Mouse (Mus musculus): Measurements from ENCODE around the gene Hsd17b7. TPM values are rescaled to one million over a fixed set of nuclear protein-coding genes. Genes with fewer than 3 reads are reported as not detected.
"Not testable (repeated sequence)": the region's sequence is repeated elsewhere in the genome, so short reads cannot be mapped to it uniquely, and the experiment has no call there.

Hsd17b7 gene
- 4.3 and 8.7 TPM in 2 replicates for total RNA-seq (2017)

DNA sequence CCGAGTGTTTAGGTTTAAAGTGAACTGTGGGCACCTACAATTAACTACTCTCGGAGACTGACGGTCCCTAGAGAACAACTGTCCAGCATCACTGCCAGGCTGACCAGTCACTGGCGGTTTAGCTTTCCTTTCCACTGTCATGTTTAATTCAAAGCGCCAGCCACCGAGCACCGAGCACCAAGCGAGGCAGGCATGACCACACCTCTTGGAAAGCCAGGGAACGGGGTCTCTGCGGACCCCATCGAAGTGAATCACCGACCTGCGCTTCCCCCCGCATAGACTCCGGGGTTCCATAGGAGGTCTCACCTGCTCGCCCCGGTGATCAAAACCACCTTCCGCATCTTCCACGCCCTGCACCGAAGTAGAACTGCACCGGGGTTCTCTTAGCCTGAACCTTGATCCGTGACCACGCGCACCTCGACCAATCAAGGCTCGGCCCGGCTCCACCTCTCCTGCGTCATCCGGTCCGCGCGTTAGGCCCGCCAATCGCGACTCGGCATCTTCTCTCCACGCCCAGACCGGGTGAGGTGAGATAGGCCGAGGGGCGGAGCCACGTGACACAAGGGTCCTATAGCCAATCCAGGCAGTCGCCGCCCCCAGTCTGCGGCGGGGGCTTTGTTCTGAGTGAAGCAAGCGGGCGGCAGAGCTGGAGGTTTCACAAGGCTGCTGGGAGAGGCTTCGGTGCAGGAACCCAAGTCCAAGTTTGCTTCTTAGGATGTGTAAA lies at the start of gene Hsd17b7:
Gene Hsd17b7 (minus strand): TSS at position 450 of the 724 bp plus-strand sequence.
- ATAC-seq (replicated peaks in 1 of 2; ENCODE audit: insufficient read depth in 1 of 2, low FRiP score in 2 of 2, low TSS enrichment in 1 of 2, low read depth in 1 of 2, poor library complexity in 2 of 2, severe bottlenecking in 2 of 2), result peak; percentile 99 to 100

- ATAC-seq (replicated peaks in 1 of 2; ENCODE audit: insufficient read depth in 1 of 2, low FRiP score in 2 of 2, low TSS enrichment in 1 of 2, low read depth in 1 of 2, poor library complexity in 2 of 2, severe bottlenecking in 2 of 2), result no peak
These were observed 45.7 kb upstream of the Hsd17b7 start for GRCm38 (mm10) chr1:170014784-170015183.

GRCm38 (mm10) chr1:170010716-170011505 lies 41.9 kb upstream of the Hsd17b7 start:
- ATAC-seq (replicated peaks in 1 of 2; ENCODE audit: insufficient read depth in 1 of 2, low FRiP score in 2 of 2, low TSS enrichment in 1 of 2, low read depth in 1 of 2, poor library complexity in 2 of 2, severe bottlenecking in 2 of 2), result no peak

- ATAC-seq (replicated peaks in 1 of 2; ENCODE audit: insufficient read depth in 1 of 2, low FRiP score in 2 of 2, low TSS enrichment in 1 of 2, low read depth in 1 of 2, poor library complexity in 2 of 2, severe bottlenecking in 2 of 2), result no peak
These were observed 40.3 kb upstream of the Hsd17b7 start for GRCm38 (mm10) chr1:170009296-170009695.

- ATAC-seq (replicated peaks in 1 of 2; ENCODE audit: insufficient read depth in 1 of 2, low FRiP score in 2 of 2, low TSS enrichment in 1 of 2, low read depth in 1 of 2, poor library complexity in 2 of 2, severe bottlenecking in 2 of 2), result no peak
These were observed 39.6 kb upstream of the Hsd17b7 start for GRCm38 (mm10) chr1:170008432-170009220.

DNA sequence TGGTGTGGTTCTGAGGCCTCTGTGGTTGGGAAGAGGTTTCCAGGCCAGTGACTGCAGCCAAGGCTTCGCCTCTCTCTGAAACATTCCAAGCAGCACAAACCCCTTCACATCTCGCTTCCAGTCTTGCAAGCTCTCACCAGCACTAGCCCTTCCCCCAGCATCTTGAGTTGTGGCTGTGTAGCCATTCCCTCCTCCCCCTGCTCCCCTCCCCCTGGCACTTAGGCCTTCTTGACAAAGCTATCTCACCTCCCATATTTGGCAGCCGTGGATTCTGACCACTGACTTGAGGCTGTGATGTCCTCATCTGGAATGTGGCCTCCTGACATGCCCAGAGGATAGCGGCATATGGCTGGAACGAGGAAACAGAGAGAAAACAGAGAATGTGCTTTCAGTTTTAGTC lies 37.5 kb upstream of the Hsd17b7 start:
- 0 out of 4 replicates have a peak, but pooled peaks of 1 of the 2 experiments have one; percentile 2 for ATAC-seq (replicated peaks in 1 of 2; ENCODE audit: insufficient read depth in 1 of 2, low FRiP score in 2 of 2, low TSS enrichment in 1 of 2, low read depth in 1 of 2, poor library complexity in 2 of 2, severe bottlenecking in 2 of 2)

- ATAC-seq (replicated peaks in 1 of 2; ENCODE audit: insufficient read depth in 1 of 2, low FRiP score in 2 of 2, low TSS enrichment in 1 of 2, low read depth in 1 of 2, poor library complexity in 2 of 2, severe bottlenecking in 2 of 2), result no peak
These were observed 36.3 kb upstream of the Hsd17b7 start for GRCm38 (mm10) chr1:170005297-170005696.

DNA sequence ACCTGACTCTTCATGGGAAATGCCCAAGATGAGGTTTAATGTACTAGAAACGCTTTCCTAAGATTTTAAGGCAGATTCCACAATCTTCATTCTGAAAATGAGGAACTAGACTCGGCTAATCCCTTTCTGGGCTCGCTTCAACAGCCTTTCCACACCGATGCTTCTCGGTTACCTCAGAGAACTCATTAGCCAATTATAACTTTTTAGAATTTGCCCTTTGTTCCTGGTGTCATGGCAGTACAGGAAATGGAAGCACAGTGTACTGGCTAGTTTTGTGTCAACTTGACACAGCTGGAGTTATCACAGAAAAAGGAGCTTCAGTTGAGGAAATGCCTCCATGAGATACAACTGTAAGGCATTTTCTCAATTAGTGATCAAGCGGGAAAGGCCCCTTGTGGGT lies 24.9 kb upstream of the Hsd17b7 start:
- not testable (repeated sequence) for ATAC-seq (replicated peaks in 1 of 2; ENCODE audit: insufficient read depth in 1 of 2, low FRiP score in 2 of 2, low TSS enrichment in 1 of 2, low read depth in 1 of 2, poor library complexity in 2 of 2, severe bottlenecking in 2 of 2)

- ATAC-seq (replicated peaks in 1 of 2; ENCODE audit: insufficient read depth in 1 of 2, low FRiP score in 2 of 2, low TSS enrichment in 1 of 2, low read depth in 1 of 2, poor library complexity in 2 of 2, severe bottlenecking in 2 of 2), result no peak
These were observed 17.1 kb upstream of the Hsd17b7 start for GRCm38 (mm10) chr1:169986166-169986565.

DNA sequence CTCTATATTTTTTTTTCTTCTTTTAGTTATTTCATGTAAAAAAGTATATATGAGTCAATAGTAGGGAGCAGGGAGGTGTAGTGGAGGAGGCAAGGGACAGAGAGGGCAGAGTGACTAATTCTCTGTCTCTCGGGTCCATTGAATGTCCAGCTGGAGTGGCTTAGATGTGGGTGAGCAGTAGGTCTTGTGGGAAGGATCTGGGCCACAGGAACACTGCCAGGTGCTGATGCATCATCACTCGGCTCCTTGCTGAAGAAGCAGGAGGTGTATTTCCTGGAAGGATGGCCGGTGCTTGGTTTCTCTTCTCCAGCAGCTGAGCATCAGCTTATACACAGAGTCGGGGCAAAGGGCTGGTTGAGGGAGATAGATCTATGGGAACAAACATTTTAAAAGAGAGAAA lies 8.6 kb upstream of the Hsd17b7 start:
- no peak for ATAC-seq (replicated peaks in 1 of 2; ENCODE audit: insufficient read depth in 1 of 2, low FRiP score in 2 of 2, low TSS enrichment in 1 of 2, low read depth in 1 of 2, poor library complexity in 2 of 2, severe bottlenecking in 2 of 2)

- no peak for ATAC-seq (replicated peaks in 1 of 2; ENCODE audit: insufficient read depth in 1 of 2, low FRiP score in 2 of 2, low TSS enrichment in 1 of 2, low read depth in 1 of 2, poor library complexity in 2 of 2, severe bottlenecking in 2 of 2)
These were observed 3.0 kb upstream of the Hsd17b7 start for GRCm38 (mm10) chr1:169971998-169972397.

DNA sequence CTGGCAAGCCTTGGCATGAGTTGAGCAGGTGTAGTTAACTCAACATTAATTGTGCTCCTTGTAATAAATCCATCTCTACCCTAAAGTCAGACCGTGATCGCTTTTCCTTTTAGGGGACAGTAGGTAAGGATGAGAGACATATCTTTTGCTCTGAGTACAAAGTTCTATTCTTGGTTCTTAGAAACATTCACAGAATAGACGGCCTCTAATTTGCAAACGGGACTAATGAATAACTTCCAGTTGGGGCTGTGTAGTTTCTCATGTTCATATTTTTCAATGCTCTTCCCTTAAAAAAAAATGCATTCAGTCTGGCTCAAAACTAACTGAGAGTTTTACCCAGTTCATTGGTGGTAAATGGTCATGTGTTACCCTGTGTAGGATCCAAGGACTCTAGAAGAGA lies 1.9 kb upstream of the Hsd17b7 start:
- ATAC-seq (replicated peaks in 1 of 2; ENCODE audit: insufficient read depth in 1 of 2, low FRiP score in 2 of 2, low TSS enrichment in 1 of 2, low read depth in 1 of 2, poor library complexity in 2 of 2, severe bottlenecking in 2 of 2), result no peak

DNA sequence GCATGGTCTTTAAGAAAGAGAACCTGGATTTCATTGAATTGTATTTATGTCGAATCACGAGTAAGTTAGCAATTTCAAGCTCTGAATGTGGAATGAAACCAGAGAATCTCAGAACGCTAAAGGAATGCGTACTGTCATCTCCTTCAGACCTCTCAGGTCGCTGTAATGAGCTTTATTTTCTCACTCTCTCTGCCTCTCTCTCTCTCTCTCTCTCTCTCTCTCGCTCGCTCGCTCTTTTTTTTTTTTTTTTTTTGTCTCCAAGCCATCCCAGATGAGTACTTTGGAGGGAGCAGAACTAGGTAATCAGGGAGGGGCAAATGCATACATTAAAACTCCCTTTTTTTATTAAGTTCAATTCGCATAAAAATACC lies 460 bp upstream of the Hsd17b7 start:
- peak; percentile 13 to 22; a peak in 2 of 4 replicates for ATAC-seq (replicated peaks in 1 of 2; ENCODE audit: insufficient read depth in 1 of 2, low FRiP score in 2 of 2, low TSS enrichment in 1 of 2, low read depth in 1 of 2, poor library complexity in 2 of 2, severe bottlenecking in 2 of 2)

- ATAC-seq (replicated peaks in 1 of 2; ENCODE audit: insufficient read depth in 1 of 2, low FRiP score in 2 of 2, low TSS enrichment in 1 of 2, low read depth in 1 of 2, poor library complexity in 2 of 2, severe bottlenecking in 2 of 2), result no peak
These were observed 15.9 kb downstream of the Hsd17b7 start for GRCm38 (mm10) chr1:169953106-169953505.

GRCm38 (mm10) chr1:169952636-169953035 lies 16.4 kb downstream of the Hsd17b7 start:
- no peak for ATAC-seq (replicated peaks in 1 of 2; ENCODE audit: insufficient read depth in 1 of 2, low FRiP score in 2 of 2, low TSS enrichment in 1 of 2, low read depth in 1 of 2, poor library complexity in 2 of 2, severe bottlenecking in 2 of 2)

- no peak for ATAC-seq (replicated peaks in 1 of 2; ENCODE audit: insufficient read depth in 1 of 2, low FRiP score in 2 of 2, low TSS enrichment in 1 of 2, low read depth in 1 of 2, poor library complexity in 2 of 2, severe bottlenecking in 2 of 2)
These were observed 17.5 kb downstream of the Hsd17b7 start for GRCm38 (mm10) chr1:169951561-169951960.

- ATAC-seq (replicated peaks in 1 of 2; ENCODE audit: insufficient read depth in 1 of 2, low FRiP score in 2 of 2, low TSS enrichment in 1 of 2, low read depth in 1 of 2, poor library complexity in 2 of 2, severe bottlenecking in 2 of 2), result no peak
These were observed 18.4 kb downstream of the Hsd17b7 start for GRCm38 (mm10) chr1:169950651-169951050.

DNA sequence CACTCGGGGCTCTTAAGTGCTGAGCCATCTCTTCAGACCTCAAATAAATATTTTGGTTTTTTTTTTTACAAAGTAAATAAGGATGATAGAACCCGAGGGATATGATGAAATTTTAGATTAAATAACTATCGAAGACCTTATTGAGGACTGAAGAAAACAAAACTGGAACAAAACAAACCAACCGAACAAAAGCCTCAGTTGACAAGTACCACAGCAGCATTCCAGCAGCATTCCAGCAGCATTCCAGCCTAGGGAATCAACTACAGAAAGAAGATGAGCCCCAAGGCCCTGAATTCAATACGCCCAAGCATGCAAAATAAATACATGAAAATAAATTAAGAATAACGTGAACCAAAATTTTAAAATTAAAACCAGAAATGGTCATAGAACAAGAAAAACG lies 19.1 kb downstream of the Hsd17b7 start:
- ATAC-seq (replicated peaks in 1 of 2; ENCODE audit: insufficient read depth in 1 of 2, low FRiP score in 2 of 2, low TSS enrichment in 1 of 2, low read depth in 1 of 2, poor library complexity in 2 of 2, severe bottlenecking in 2 of 2), result no peak

Data from hematopoietic stem cell, adult 5-6 weeks (primary cell).